Mouse (Mus musculus): Measurements from ENCODE around the gene Mup2.
"Not testable (repeated sequence)": the region's sequence is repeated elsewhere in the genome, so short reads cannot be mapped to it uniquely, and the experiment has no call there.

Mup2 gene

GRCm38 (mm10) chr4:60154189-60154588 is at the start of gene Mup2:
Gene Mup2, minus strand, starts transcription at chr4:60154289.
- DNase-seq (ENCODE audit: low read depth, low spot score), result not testable (repeated sequence)
